Mouse (Mus musculus) monocyte, adult 5-6 weeks (primary cell): ENCODE results near the gene Ddr2. TPM values are rescaled to one million over a fixed set of nuclear protein-coding genes. Genes with fewer than 3 reads are reported as not detected.
"Not testable (repeated sequence)": the region's sequence is repeated elsewhere in the genome, so short reads cannot be mapped to it uniquely, and the experiment has no call there.

Source experiments
- ATAC-seq: fragments of 153-309, 156-312 bp; replicated peaks from 2 replicates; pipeline ENCODE4 v1.8.0; 2017; ENCODE audit warnings: mild to moderate bottlenecking; ENCODE audit not compliant: low TSS enrichment, insufficient number of reproducible peaks, severe bottlenecking, poor library complexity, low FRiP score
- total RNA-seq: library from RNA; stranded (forward); fragments of 200-1000, 200-491, 200-594 nt; gene quantifications from 3 replicates; pipeline ENCODE4 v1.2.3, GENCODE M21; 2017

Ddr2 gene
- total RNA-seq, 1 experiment from 2014 or later = not detected

DNA sequence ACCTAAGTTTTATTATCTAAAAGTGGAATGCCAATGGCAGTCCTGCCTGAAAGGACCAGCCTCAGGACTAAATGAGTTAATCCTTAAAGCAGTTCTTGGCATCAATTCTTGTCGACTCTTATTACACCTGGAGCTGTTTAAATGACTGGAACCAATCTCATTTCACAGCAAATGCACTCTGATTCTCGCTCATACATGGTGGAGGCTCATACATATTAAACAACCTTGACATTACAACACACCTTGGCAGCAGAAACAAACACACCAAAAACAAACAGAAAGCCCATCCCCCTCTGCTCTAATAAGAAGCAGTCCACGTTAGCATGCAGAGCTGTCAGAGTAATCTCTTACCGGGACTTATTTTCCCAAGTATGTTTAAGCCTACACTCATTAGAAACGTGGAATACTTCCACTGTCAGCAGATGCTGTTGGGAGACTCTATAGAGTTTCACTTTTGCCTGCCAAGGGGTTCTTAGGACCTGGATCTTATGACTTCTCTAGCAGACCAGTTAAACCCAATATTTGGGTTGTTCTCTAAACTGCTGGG is 58.9 kb downstream of the Ddr2 start:
- no peak for ATAC-seq

DNA sequence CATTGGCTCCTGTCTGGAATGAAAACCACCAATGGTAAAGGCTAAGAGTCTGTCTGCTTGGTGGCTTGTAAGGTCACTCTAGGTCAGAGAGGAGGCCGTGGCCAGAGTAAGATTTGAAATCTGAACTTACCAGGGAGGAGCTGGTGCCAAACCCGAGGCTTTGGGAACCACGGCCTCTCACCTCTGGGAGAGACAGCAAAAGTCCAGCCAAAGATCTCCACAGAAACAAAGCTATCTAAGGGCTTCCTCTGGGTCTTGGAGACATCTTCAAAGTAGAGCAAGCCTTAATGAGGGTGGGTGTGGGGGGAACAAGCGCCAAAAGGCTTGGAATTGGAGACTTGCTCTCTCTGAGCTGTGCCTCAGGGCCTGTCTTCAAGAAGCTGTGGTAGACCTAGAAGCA is 62.1 kb downstream of the Ddr2 start:
- no peak for ATAC-seq

DNA sequence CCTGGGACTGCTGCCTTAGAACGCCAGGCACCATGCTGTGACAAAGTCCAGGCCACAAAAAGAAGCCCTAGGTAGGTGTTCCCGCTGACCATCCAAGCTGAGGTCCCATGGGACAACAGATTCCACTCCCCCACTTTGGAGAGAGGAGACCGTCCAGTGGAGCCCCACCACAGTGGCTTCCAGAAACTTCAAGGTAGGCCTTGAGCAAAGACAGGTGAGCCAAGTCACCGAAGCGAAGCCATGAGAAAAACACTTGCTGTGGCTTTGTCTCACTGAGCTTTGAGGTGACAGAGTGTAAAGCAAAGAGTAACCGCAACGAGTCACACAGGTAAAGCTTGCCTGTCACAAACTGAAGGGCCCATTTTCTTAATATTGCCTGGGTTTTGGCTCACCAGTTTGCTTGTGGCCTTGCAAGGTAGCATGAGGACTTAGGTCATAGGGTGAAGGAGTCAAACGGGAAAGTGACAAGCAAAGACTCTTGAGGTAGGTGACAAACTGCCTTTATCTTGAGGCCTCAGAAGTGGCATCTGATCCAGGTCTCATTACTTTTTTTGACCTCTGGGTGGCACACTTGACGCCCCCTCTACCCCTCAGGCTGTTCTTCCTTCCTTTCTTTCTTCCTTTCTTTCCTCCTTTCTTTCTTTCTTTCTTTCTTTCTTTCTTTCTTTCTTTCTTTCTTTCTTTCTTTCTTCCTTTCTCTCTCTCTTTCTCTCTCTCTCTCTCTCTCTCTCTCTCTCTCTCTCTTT is 65.7 kb downstream of the Ddr2 start:
- no peak for ATAC-seq

DNA sequence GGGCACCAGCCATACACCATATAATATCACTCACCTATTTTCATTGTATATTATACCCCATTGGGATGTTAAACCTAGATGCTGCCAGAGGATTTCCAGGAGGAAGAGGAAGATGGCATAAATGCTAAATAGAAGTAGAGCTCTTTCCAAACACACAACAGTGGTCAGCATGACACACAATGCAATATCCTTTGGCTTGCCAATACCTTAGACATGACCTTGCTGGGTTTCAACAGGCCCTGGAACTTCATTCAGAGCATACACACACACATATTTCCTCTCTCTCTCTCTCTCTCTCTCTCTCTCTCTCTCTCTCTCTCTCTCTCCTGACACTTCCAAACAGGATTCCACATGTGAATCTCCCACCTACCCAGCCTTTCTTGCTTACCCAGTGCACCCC is 66.8 kb downstream of the Ddr2 start:
- ATAC-seq = no peak

DNA sequence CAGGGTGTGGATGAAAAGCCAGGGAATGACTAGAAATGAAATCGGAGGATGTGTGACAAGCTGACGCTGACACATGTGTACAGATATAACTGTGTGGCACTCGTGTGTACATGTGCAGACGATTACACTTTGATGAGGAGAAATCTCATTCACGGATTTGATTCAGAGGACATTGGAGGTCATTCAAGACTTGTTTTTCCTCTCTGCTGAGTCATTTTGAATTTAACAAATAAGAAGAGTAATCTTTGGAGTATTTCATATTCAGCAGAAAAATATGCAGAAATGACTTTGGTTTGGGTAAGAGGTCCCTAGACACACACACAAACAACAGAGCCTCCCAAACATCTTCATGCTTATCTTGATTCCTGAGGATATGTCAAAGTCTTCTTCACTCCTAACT is 67.6 kb downstream of the Ddr2 start:
- ATAC-seq = no peak

DNA sequence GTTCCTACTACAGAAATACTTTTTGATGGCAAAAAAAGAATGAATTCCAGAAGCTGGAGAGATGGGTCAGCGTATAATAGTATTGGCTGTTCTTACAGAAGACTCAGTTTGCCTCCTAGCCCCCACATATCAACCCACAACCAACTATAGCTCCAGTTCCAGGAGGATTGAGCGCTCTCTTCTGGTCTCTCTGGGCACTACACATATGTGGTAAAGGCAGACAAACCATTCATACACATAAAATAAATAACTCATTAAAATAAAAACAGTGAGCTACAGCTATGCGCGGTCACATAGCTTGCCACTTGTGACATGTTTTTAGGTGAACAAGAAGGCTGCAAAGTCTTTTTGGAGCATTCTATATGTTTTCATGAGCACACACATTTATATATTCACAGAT is 71.2 kb downstream of the Ddr2 start:
- ATAC-seq = no peak

DNA sequence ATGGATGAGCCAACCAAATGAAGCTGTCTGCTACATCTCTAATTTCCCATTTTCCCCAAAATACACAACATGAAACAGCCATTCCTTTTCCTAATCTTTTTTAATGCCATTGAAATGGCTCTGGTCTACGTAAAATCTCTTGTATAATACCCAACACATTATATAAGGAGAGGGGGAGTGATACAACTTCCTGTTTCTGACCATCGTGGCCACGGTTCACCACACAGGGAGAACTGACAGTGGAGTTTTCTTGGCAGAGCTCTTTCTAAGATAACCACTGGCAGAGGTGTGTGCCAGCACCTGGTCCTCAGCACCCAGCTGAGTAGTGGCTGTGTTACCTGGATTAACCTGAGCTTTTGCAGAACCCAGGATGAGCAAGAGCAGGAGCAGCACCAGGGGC is 75.0 kb downstream of the Ddr2 start:
- no peak for ATAC-seq

DNA sequence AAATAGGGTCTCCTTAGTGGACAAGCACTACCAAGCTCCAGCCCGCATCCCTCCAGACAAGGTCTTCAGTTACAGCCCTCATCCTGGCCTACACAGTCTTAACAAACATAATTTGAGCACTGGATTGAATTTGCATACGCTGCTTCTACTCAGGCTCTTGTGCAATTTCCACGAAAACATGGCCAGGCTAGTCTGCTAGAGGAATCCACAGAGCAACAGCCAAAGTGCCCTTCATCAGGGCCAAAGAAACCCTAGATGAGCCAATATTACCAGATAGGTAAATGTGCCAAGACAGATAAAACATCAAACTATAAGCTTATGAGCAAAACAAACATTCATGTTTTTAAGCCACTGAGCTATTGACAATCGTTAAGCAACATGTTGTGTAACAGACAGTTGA is 75.6 kb downstream of the Ddr2 start:
- no peak for ATAC-seq

DNA sequence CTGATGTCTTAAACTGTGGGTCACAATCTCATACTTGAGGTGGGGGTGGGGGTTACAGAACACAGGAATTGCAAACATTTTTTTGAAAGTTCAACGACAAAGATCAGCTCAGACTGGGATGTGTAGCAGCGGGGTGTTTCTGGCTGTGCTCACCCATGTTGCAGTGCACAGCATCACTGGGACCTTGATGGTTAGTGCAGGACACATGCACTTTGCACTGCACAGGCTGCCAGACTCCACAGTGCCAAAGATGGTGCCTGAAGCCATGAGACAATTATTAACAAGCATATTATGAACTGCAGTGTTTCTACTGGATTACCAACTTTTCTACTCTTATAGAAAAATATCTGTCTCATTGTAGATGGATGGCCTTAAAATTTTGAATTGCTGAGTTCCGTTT is 78.9 kb downstream of the Ddr2 start:
- ATAC-seq = no peak

DNA sequence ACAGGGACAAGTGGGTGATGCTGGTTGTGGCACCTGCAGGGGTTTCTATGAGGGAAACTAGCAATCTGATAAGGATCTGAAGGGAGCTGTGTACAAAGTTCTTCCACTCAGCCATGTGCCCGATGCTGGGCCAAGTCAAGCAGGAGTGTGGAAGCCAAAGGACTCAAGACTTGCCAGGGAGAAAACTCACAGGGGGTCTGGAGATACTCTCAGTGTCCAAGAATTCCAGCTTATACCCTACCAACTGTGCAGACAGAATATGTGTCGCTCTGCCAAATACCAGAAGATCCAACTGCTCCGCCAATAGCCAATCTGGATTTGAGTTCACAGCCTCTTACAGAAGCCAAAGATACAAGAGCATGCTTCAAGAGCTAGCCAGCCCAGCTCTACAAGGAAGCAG is 95.8 kb downstream of the Ddr2 start:
- no peak for ATAC-seq

DNA sequence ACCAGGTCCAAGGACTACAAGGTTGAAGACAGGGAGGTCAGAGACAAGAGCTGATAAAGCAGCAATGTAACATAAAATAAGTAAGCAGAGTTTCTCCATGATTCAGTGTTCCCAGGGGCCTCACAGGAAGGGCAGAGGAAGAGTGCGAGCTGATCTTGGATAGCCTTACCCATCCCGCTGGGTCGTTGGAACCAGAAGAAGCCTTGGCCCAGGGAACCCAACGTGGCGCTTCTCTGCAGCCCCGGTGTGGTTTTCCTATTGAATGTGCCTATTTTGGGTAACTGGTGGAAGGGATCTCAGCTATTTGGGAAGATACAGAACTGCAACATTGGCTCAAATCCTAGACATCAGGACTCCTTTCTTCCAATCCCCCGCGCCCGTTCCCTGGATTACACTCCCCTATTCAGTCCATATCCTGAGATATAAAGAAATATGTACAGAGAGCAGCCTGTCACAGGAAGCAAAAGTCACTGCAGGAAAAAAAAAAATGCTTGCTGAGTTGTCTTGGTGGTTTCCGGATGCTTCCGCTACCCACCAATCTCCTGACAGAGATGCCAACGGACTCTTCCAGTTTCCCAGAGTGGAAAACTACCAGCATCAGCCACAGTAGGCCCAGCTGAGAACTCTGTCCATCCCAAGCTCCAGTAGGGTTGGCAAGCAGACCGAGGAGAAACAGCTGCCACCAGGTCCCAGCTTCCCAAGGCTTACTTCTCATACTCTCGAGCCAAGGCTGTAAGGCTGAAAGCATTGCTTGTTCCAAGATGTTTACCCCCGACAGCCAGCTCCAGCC is 99.7 kb downstream of the Ddr2 start:
- ATAC-seq = no peak

DNA sequence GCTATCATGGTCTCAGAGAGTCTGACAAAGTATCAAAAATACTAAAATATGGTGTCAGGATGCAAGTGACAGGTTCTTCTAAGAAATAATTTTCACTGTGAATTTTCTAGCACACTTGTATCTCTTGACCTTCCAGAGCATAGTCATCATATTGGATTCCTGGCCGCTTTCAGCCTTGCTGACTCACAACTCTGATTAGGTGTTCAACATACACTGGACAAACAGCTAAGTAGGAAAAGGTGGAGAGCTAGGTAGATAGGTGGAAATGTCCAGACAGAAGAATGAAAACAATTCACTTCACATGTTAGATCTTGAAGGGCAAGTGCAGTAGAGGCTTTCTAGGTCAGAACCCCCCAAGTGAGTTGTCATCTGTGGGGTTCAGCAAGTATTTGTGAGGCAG is 101.3 kb downstream of the Ddr2 start:
- ATAC-seq = no peak

DNA sequence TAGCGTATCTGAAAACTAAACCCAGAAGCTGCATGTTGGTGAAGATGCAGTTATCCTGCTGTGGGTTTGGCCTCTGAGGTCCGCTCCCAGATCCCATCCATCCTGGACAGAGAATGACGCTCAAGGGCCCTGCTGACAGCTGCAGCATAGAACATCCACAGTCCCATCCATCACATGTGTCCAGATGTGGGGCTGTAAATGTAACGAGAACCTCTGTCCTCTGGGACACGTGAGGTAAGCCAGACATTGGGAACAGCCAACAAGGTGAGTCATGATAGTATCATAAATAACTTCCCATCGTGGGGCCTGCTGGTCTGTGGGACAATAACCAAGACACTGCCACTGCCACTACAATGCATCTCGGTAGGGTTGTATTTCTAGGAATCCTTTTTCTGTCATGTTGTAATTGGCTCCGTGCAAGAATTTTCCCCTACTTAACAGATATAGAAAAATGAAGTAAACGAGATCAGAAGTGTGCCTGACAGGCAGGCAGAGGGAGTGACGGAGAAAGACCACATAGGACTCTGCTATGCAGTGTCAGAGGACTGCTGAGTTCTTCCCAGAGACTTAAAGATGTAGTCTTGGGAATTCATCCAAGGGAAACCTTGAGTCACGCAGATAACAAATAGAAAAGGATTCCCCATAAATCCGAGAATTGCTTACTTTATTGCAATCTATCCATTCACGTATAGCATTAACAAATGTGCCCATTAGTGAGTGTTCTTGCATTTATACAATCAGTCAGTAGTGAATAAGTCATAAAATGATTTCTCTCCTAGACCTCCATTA is 101.9 kb downstream of the Ddr2 start:
- ATAC-seq = no peak

DNA sequence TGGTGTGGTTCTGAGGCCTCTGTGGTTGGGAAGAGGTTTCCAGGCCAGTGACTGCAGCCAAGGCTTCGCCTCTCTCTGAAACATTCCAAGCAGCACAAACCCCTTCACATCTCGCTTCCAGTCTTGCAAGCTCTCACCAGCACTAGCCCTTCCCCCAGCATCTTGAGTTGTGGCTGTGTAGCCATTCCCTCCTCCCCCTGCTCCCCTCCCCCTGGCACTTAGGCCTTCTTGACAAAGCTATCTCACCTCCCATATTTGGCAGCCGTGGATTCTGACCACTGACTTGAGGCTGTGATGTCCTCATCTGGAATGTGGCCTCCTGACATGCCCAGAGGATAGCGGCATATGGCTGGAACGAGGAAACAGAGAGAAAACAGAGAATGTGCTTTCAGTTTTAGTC is 104.0 kb downstream of the Ddr2 start:
- ATAC-seq = no peak

DNA sequence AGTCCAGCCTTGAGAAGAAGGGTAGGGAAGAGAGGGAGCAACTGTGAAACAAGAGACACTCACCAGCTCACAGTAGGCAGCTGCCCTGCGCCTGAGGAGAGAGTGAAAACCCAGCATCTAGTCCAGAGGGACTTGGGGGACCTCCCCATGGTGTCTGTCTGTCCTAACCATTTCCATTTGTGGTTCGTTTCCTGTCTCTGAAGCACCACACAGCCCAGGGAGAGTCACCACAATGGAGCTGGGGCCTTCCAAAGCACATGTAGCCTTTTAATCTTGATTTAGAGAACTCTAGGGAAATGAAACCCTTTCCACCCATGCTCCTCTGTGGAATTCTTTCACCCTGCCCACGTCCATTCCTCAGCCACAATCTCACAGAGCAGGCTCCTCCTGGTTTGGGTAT is 105.3 kb downstream of the Ddr2 start:
- ATAC-seq = no peak

DNA sequence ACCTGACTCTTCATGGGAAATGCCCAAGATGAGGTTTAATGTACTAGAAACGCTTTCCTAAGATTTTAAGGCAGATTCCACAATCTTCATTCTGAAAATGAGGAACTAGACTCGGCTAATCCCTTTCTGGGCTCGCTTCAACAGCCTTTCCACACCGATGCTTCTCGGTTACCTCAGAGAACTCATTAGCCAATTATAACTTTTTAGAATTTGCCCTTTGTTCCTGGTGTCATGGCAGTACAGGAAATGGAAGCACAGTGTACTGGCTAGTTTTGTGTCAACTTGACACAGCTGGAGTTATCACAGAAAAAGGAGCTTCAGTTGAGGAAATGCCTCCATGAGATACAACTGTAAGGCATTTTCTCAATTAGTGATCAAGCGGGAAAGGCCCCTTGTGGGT is 116.7 kb downstream of the Ddr2 start:
- ATAC-seq = not testable (repeated sequence)

DNA sequence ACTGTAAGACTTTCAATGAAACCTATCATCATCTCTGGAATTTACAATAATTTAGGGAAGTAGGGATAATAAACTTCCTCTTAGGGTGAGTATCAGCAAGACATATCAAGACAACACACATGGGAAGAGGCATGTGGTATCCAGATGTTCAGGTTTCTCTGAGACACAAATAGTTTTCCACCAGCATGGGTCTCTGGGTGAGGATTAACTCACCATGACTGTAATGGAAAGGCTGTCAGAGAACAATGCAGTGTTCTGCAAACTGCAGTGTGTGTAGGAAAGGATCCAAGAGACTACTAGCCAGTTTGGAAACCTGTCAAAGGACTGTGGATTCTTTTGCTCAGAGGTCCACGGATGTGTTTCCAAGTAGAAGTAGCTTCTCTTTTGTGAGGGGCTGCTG is 124.4 kb downstream of the Ddr2 start:
- no peak for ATAC-seq

DNA sequence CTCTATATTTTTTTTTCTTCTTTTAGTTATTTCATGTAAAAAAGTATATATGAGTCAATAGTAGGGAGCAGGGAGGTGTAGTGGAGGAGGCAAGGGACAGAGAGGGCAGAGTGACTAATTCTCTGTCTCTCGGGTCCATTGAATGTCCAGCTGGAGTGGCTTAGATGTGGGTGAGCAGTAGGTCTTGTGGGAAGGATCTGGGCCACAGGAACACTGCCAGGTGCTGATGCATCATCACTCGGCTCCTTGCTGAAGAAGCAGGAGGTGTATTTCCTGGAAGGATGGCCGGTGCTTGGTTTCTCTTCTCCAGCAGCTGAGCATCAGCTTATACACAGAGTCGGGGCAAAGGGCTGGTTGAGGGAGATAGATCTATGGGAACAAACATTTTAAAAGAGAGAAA is 132.9 kb downstream of the Ddr2 start:
- no peak for ATAC-seq

DNA sequence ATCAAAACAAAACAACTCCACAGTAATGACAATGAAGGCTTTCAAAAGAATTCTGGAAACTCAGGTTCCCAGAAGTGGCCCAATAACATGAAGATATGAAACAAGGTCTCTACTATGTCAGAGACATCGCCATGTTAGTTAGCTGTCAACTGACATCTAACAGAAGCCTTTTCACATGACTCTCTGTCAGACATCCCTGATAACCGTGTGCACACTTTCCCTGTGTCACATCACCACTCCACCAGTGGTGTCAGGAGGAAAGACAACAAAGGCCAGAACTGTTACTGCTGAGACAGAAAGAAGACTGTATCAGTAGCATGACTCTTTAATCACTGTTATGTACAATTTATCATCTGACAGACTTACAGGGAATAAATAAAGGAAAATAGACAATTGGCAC is 138.6 kb downstream of the Ddr2 start:
- no peak for ATAC-seq
